Mouse (Mus musculus) ovary, postnatal 10 days (tissue): Measurements from ENCODE around the gene Adamtsl4.
"Not testable (repeated sequence)": the region's sequence is repeated elsewhere in the genome, so short reads cannot be mapped to it uniquely, and the experiment has no call there.

Experiments used
- DNase-seq: peaks from one replicate; pipeline ENCODE4 v3.0.0; 2022; ENCODE audit warnings: low spot score

Gene Adamtsl4

GRCm38 (mm10) chr3:95660788-95661478 is 26.8 kb downstream of the Adamtsl4 start:
- DNase-seq, result no peak

GRCm38 (mm10) chr3:95659948-95660347 is 27.8 kb downstream of the Adamtsl4 start:
- DNase-seq, result no peak

- DNase-seq, result no peak
Measured at GRCm38 (mm10) chr3:95658868-95659712, 28.6 kb downstream of the Adamtsl4 start.

GRCm38 (mm10) chr3:95658236-95658867 is 29.4 kb downstream of the Adamtsl4 start, which contains the start of gene Mcl1:
Mcl1 (plus strand) TSS chr3:95658788.
- peak; percentile 95 for DNase-seq

- DNase-seq, result no peak
Measured at GRCm38 (mm10) chr3:95657711-95658110, 30.0 kb downstream of the Adamtsl4 start.

GRCm38 (mm10) chr3:95657108-95657507 is 30.6 kb downstream of the Adamtsl4 start:
- no peak for DNase-seq

- DNase-seq, result no peak
Measured at GRCm38 (mm10) chr3:95655437-95655836, 32.3 kb downstream of the Adamtsl4 start.

- not testable (repeated sequence) for DNase-seq
Measured at GRCm38 (mm10) chr3:95654371-95654770, 33.3 kb downstream of the Adamtsl4 start.

GRCm38 (mm10) chr3:95653473-95654034 is 34.2 kb downstream of the Adamtsl4 start:
- DNase-seq, result no peak

- DNase-seq, result no peak
Measured at GRCm38 (mm10) chr3:95652871-95653270, 34.8 kb downstream of the Adamtsl4 start.

GRCm38 (mm10) chr3:95652204-95652811 is 35.4 kb downstream of the Adamtsl4 start:
- no peak for DNase-seq

- DNase-seq, result no peak
Measured at GRCm38 (mm10) chr3:95651391-95652203, 36.1 kb downstream of the Adamtsl4 start.

- DNase-seq, result no peak
Measured at GRCm38 (mm10) chr3:95651033-95651373, 36.7 kb downstream of the Adamtsl4 start.

- DNase-seq, result no peak
Measured at GRCm38 (mm10) chr3:95650276-95651032, 37.3 kb downstream of the Adamtsl4 start.

GRCm38 (mm10) chr3:95648016-95648415 is 39.7 kb downstream of the Adamtsl4 start:
- DNase-seq, result no peak

- DNase-seq, result no peak
Measured at GRCm38 (mm10) chr3:95645313-95646235, 42.1 kb downstream of the Adamtsl4 start.

GRCm38 (mm10) chr3:95643097-95643496 is 44.6 kb downstream of the Adamtsl4 start:
- no peak for DNase-seq

- no peak for DNase-seq
Measured at GRCm38 (mm10) chr3:95639694-95640093, 48.0 kb downstream of the Adamtsl4 start.

GRCm38 (mm10) chr3:95636072-95636471 is 51.6 kb downstream of the Adamtsl4 start:
- DNase-seq, result no peak
